In genomic region chr9:106193930-106194807, GRCm38 (mm10) we compare ENCODE assay signal across 16 mouse cellular contexts. TPM values are rescaled to one million over a fixed set of nuclear protein-coding genes. Genes with fewer than 3 reads are reported as not detected.
A peak's percentile ranks its signal among the peaks of the same experiment; 100 is the strongest.
DNase-seq lines count a peak whose midpoint lies in the region; ATAC-seq and TF ChIP-seq lines count a peak whose summit lies in the region.
"Had no signal": no experiment of that assay in that cellular context is flagged by ENCODE, and none has a peak within 500 bp of the region (broad histone marks: within the 10 kb centered on the region; RNA-seq: fewer than 3 reads in every experiment).

No protein-coding gene starts in this region.

- no peak for TF ChIP-seq CTCF in layer of hippocampus, adult 2 months (conservative IDR thresholded peaks at IDR 0.05)

- peak overlapping the region; percentile 83 for H3K27ac ChIP-seq in layer of hippocampus, adult 2 months
- H3K27ac ChIP-seq: embryonic facial prominence, embryonic 12.5 days; lung, embryonic 15.5 days; stomach, postnatal 0 days had no signal

- ATAC-seq in activated CD4-positive, CD25-positive, alpha-beta regulatory T cell, adult 4 months = peak; percentile 14

- H3K4me3 ChIP-seq in layer of hippocampus, adult 2 months = no peak overlapping the region
- H3K4me3 ChIP-seq: embryonic facial prominence, embryonic 12.5 days; hindbrain, embryonic 13.5 days; lung, embryonic 15.5 days had no signal

- DNase-seq in adrenal gland, postnatal 10 days = peak; percentile 55
- no peak for DNase-seq in adrenal gland, postnatal 25 days
- DNase-seq in layer of hippocampus, adult 2 months (ENCODE audit: low spot score in 2 of 2) = no peak
- no peak for DNase-seq in layer of hippocampus, adult 9-10 months (ENCODE audit: low spot score)
- peak; percentile 61 to 80 for DNase-seq in cerebellum, postnatal 14 days
- DNase-seq in kidney, adult 8-10 months = no peak
- DNase-seq in gastrocnemius, adult 8-10 months (ENCODE audit: low spot score in 2 of 2) = no peak
- DNase-seq: gastrocnemius, postnatal 14 days had no signal

RNA-seq across cellular contexts. Expression of gene Ppm1m, which starts 5.4 kb away (rescaled TPM):
- total RNA-seq in adrenal gland, postnatal 10 days (2021) = 100 to 1,000 TPM; 119 to 129 TPM
- 119 and 156 TPM in 2 replicates for total RNA-seq in adrenal gland, postnatal 25 days (2021)
- total RNA-seq in layer of hippocampus, adult 2 months (2021) = 10 to 100 TPM; 19.4 to 21.8 TPM
- 10 to 100 TPM; 13.6 to 14.2 TPM for polyA plus RNA-seq in activated CD4-positive, CD25-positive, alpha-beta regulatory T cell, adult 4 months (2017; shearing (Covaris generic))
- 1 to 10 TPM; 2.3 to 4.5 (median 3.3) TPM for total RNA-seq in gastrocnemius, adult 8-10 months (2022)

RNA-seq across cellular contexts. Expression of gene Twf2, which starts 8.7 kb away (rescaled TPM):
- total RNA-seq in adrenal gland, postnatal 10 days (2021) = 10 to 100 TPM; 38.5 to 58.6 TPM
- total RNA-seq in adrenal gland, postnatal 25 days (2021) = 111 and 128 TPM in 2 replicates
- 10 to 100 TPM; 52.4 to 58.9 TPM for total RNA-seq in layer of hippocampus, adult 2 months (2021)
- polyA plus RNA-seq in activated CD4-positive, CD25-positive, alpha-beta regulatory T cell, adult 4 months (2017; shearing (Covaris generic)) = 100 to 1,000 TPM; 144 to 147 TPM
- 100 to 1,000 TPM; 129 to 168 (median 143) TPM for total RNA-seq in gastrocnemius, adult 8-10 months (2022)

RNA-seq across cellular contexts. Expression of gene Wdr82, which starts 23.4 kb away (rescaled TPM):
- 10 to 100 TPM; 72.1 to 87.6 TPM for total RNA-seq in adrenal gland, postnatal 10 days (2021)
- 82.4 and 83.3 TPM in 2 replicates for total RNA-seq in adrenal gland, postnatal 25 days (2021)
- 100 to 1,000 TPM; 134 TPM for total RNA-seq in layer of hippocampus, adult 2 months (2021)
- polyA plus RNA-seq in activated CD4-positive, CD25-positive, alpha-beta regulatory T cell, adult 4 months (2017; shearing (Covaris generic)) = 10 to 100 TPM; 45.7 to 46.3 TPM
- total RNA-seq in gastrocnemius, adult 8-10 months (2022) = 10 to 100 TPM; 15.4 to 25.2 (median 18.1) TPM

RNA-seq across cellular contexts. Expression of gene Tlr9, which starts 28.2 kb away (rescaled TPM):
- 1 to 10 TPM; 1.2 to 1.5 TPM for total RNA-seq in adrenal gland, postnatal 10 days (2021)
- 0.67 and 0.85 TPM in 2 replicates for total RNA-seq in adrenal gland, postnatal 25 days (2021)
- total RNA-seq in layer of hippocampus, adult 2 months (2021) = 1 to 10 TPM; 1.4 to 1.5 TPM
- polyA plus RNA-seq in activated CD4-positive, CD25-positive, alpha-beta regulatory T cell, adult 4 months (2017; shearing (Covaris generic)) = under 1 TPM in 1 of 2 experiments, not detected in 1; 0.13 TPM
- total RNA-seq in gastrocnemius, adult 8-10 months (2022) = under 1 TPM in 3 of 4 experiments, not detected in 1; 0.10 to 0.43 (median 0.19) TPM
- total RNA-seq: megakaryocyte-erythroid progenitor cell, adult 5-6 weeks had no signal
- polyA plus RNA-seq: embryonic facial prominence, embryonic 12.5 days; forebrain, embryonic 11.5 days; G1E; lung, embryonic 15.5 days had no signal

RNA-seq across cellular contexts. Expression of gene Glyctk, which starts 36.2 kb away (rescaled TPM):
- 10 to 100 TPM; 15.7 to 23.2 TPM for total RNA-seq in adrenal gland, postnatal 10 days (2021)
- total RNA-seq in adrenal gland, postnatal 25 days (2021) = 3.7 and 4.8 TPM in 2 replicates
- 1 to 10 TPM; 4.2 TPM for total RNA-seq in layer of hippocampus, adult 2 months (2021)
- polyA plus RNA-seq in activated CD4-positive, CD25-positive, alpha-beta regulatory T cell, adult 4 months (2017; shearing (Covaris generic)) = 1 to 10 TPM; 2.9 to 3.3 TPM
- total RNA-seq in gastrocnemius, adult 8-10 months (2022) = 1 to 10 TPM in 1 of 4 experiments, under 1 TPM in 3; 0.61 to 1.5 (median 0.82) TPM

Comparison
In these comparisons a context has a peak if more than half of its experiments do, and no peak if none do; other contexts are left out.
1. DNase-seq: peak in adrenal gland, postnatal 10 days (single experiment) and cerebellum, postnatal 14 days (2 of 2); none in adrenal gland, postnatal 25 days (single experiment), layer of hippocampus, adult 2 months (0 of 2), layer of hippocampus, adult 9-10 months (single experiment), kidney, adult 8-10 months (0 of 2) and gastrocnemius, adult 8-10 months (0 of 2).